Mouse (Mus musculus): ENCODE measurements at regions not wholly inside any gene's neighbourhood (a gene's known extent, or its start where the extent isn't known, plus 50 kb on each side); places are given as distances from the start of the nearest gene placed in this dataset.
"Not testable (repeated sequence)": the region's sequence is repeated elsewhere in the genome, so short reads cannot be mapped to it uniquely, and the experiment has no call there.

GRCm38 (mm10) chr4:23037784-23038183 lies 549.6 kb upstream of the Pou3f2 start:
- no peaks in the 10 kb centered on the region for H3K27me3 ChIP-seq (replicated peaks; ENCODE audit: control insufficient read depth, insufficient read depth, low read length)
- H3K4me1 ChIP-seq (ENCODE audit: control insufficient read depth, insufficient read depth, low read depth, low read length) = no peaks in the 10 kb centered on the region
- WGBS = 77% methylated on average over 6 of the region's 6 CpGs
- H3K4me3 ChIP-seq (ENCODE audit: low read length) = no peak overlapping the region
- no peak overlapping the region for H3K9ac ChIP-seq (ENCODE audit: low read depth, low read length)
- no peaks in the 10 kb centered on the region for H3K36me3 ChIP-seq (ENCODE audit: control insufficient read depth, insufficient read depth, low read length)
- H3K9me3 ChIP-seq (ENCODE audit: control insufficient read depth, low read length) = no peaks in the 10 kb centered on the region
- H3K4me2 ChIP-seq (ENCODE audit: low read length) = no peak overlapping the region
- ATAC-seq = no peak
- no peak overlapping the region for H3K27ac ChIP-seq (ENCODE audit: low read depth, low read length)

- H3K4me2 ChIP-seq (ENCODE audit: low read length) = no peak overlapping the region
- H3K9me3 ChIP-seq (ENCODE audit: control insufficient read depth, low read length) = no peaks in the 10 kb centered on the region
- ATAC-seq = no peak
- H3K36me3 ChIP-seq (ENCODE audit: control insufficient read depth, insufficient read depth, low read length) = no peaks in the 10 kb centered on the region
- no peaks in the 10 kb centered on the region for H3K27me3 ChIP-seq (replicated peaks; ENCODE audit: control insufficient read depth, insufficient read depth, low read length)
- H3K27ac ChIP-seq (ENCODE audit: low read depth, low read length) = no peak overlapping the region
- no peak overlapping the region for H3K4me3 ChIP-seq (ENCODE audit: low read length)
- 89% methylated on average over 2 of the region's 2 CpGs for WGBS
- no peaks in the 10 kb centered on the region for H3K4me1 ChIP-seq (ENCODE audit: control insufficient read depth, insufficient read depth, low read depth, low read length)
- no peak overlapping the region for H3K9ac ChIP-seq (ENCODE audit: low read depth, low read length)
These were observed 543.1 kb upstream of the Pou3f2 start for GRCm38 (mm10) chr4:23031271-23031670.

- H3K9me3 ChIP-seq (ENCODE audit: control insufficient read depth, low read length) = no peaks in the 10 kb centered on the region
These were observed 534.0 kb upstream of the Pou3f2 start for GRCm38 (mm10) chr4:23022177-23022576.

GRCm38 (mm10) chr4:23010346-23010745 lies 522.2 kb upstream of the Pou3f2 start:
- WGBS = 79% methylated on average over 2 of the region's 2 CpGs
- H3K27me3 ChIP-seq (replicated peaks; ENCODE audit: control insufficient read depth, insufficient read depth, low read length) = no peaks in the 10 kb centered on the region
- ATAC-seq = no peak
- no peaks in the 10 kb centered on the region for H3K4me1 ChIP-seq (ENCODE audit: control insufficient read depth, insufficient read depth, low read depth, low read length)
- no peak overlapping the region for H3K9ac ChIP-seq (ENCODE audit: low read depth, low read length)
- H3K4me2 ChIP-seq (ENCODE audit: low read length) = no peak overlapping the region
- H3K27ac ChIP-seq (ENCODE audit: low read depth, low read length) = no peak overlapping the region
- no peak overlapping the region for H3K4me3 ChIP-seq (ENCODE audit: low read length)
- no peaks in the 10 kb centered on the region for H3K9me3 ChIP-seq (ENCODE audit: control insufficient read depth, low read length)
- H3K36me3 ChIP-seq (ENCODE audit: control insufficient read depth, insufficient read depth, low read length) = no peaks in the 10 kb centered on the region

More at GRCm38 (mm10) chr4:23022177-23022576, 534.0 kb upstream of the Pou3f2 start:
- Histone ChIP-seq H3K4me1 (ENCODE audit: control insufficient read depth, insufficient read depth, low read depth, low read length) (no peaks in the 10 kb centered on the region), H3K27ac (ENCODE audit: low read depth, low read length) (no peak overlapping the region), H3K4me2 (ENCODE audit: low read length) (no peak overlapping the region), H3K36me3 (ENCODE audit: control insufficient read depth, insufficient read depth, low read length) (no peaks in the 10 kb centered on the region), H3K4me3 (ENCODE audit: low read length) (no peak overlapping the region), H3K27me3 (replicated peaks; ENCODE audit: control insufficient read depth, insufficient read depth, low read length) (no peaks in the 10 kb centered on the region), H3K9ac (ENCODE audit: low read depth, low read length) (no peak overlapping the region)
- 39% methylated on average over 2 of the region's 2 CpGs for WGBS
- ATAC-seq = no peak

DNA sequence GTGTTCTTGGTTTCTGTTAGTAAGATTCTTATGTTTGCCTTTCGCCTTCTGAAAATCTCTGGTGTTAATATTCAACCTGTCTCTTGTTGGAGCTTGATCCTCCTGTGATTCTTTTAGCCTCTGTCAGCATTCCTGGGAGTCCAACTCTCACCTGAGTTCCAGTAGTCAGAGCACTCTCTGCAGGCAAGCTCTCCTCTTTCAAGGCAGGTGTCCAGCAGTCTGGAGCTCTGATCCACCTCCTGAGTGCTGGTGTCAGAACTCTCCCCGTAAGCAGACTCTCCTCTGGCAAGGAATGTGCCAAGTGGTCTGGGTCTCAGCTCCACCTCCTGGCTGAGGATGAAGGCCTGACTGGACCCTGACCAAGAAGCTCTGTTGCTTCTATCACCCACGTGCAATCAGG lies 521.0 kb upstream of the Pou3f2 start:
- not testable (repeated sequence) for H3K4me1 ChIP-seq (ENCODE audit: control insufficient read depth, insufficient read depth, low read depth, low read length); H3K9ac ChIP-seq (ENCODE audit: low read depth, low read length); H3K4me3 ChIP-seq (ENCODE audit: low read length); ATAC-seq; H3K27ac ChIP-seq (ENCODE audit: low read depth, low read length); H3K4me2 ChIP-seq (ENCODE audit: low read length); H3K9me3 ChIP-seq (ENCODE audit: control insufficient read depth, low read length); H3K36me3 ChIP-seq (ENCODE audit: control insufficient read depth, insufficient read depth, low read length); H3K27me3 ChIP-seq (replicated peaks; ENCODE audit: control insufficient read depth, insufficient read depth, low read length)
- 86% methylated on average over 3 of the region's 3 CpGs for WGBS

DNA sequence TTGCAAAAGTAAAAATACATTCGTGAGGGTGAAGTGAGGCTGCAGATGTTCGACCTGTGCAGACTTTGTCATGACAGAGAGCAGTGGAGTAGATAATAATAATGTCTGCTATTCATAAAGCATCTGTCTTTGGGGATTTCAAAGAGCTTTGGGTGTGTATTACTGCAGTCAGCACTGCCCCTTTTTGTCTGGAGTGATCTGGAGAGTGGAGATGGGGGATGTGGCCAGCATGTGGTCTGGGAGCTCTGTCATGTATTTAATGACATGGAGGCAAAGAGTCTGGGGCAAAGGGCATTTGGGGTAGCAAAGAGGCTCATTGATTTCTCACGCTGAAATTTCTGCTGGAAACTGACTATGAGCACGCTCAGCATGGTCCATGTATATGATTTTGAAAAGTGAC lies 510.8 kb upstream of the Pou3f2 start:
- no peaks in the 10 kb centered on the region for H3K9me3 ChIP-seq (ENCODE audit: control insufficient read depth, low read length)
- no peaks in the 10 kb centered on the region for H3K36me3 ChIP-seq (ENCODE audit: control insufficient read depth, insufficient read depth, low read length)
- H3K4me2 ChIP-seq (ENCODE audit: low read length) = no peak overlapping the region
- no peaks in the 10 kb centered on the region for H3K27me3 ChIP-seq (replicated peaks; ENCODE audit: control insufficient read depth, insufficient read depth, low read length)
- no peak for ATAC-seq
- no peaks in the 10 kb centered on the region for H3K4me1 ChIP-seq (ENCODE audit: control insufficient read depth, insufficient read depth, low read depth, low read length)
- no peak overlapping the region for H3K4me3 ChIP-seq (ENCODE audit: low read length)
- no peak overlapping the region for H3K9ac ChIP-seq (ENCODE audit: low read depth, low read length)
- 12% methylated on average over 4 of the region's 4 CpGs for WGBS
- no peak overlapping the region for H3K27ac ChIP-seq (ENCODE audit: low read depth, low read length)

GRCm38 (mm10) chr4:22997198-22997985 lies 509.2 kb upstream of the Pou3f2 start:
- Histone ChIP-seq H3K9ac (ENCODE audit: low read depth, low read length) (no peak overlapping the region), H3K4me1 (ENCODE audit: control insufficient read depth, insufficient read depth, low read depth, low read length) (no peaks in the 10 kb centered on the region), H3K4me2 (ENCODE audit: low read length) (no peak overlapping the region), H3K36me3 (ENCODE audit: control insufficient read depth, insufficient read depth, low read length) (no peaks in the 10 kb centered on the region), H3K27ac (ENCODE audit: low read depth, low read length) (no peak overlapping the region), H3K9me3 (ENCODE audit: control insufficient read depth, low read length) (no peaks in the 10 kb centered on the region), H3K4me3 (ENCODE audit: low read length) (no peak overlapping the region), H3K27me3 (replicated peaks; ENCODE audit: control insufficient read depth, insufficient read depth, low read length) (no peaks in the 10 kb centered on the region)
- WGBS = 33% methylated on average over 4 of the region's 4 CpGs
- ATAC-seq = no peak

DNA sequence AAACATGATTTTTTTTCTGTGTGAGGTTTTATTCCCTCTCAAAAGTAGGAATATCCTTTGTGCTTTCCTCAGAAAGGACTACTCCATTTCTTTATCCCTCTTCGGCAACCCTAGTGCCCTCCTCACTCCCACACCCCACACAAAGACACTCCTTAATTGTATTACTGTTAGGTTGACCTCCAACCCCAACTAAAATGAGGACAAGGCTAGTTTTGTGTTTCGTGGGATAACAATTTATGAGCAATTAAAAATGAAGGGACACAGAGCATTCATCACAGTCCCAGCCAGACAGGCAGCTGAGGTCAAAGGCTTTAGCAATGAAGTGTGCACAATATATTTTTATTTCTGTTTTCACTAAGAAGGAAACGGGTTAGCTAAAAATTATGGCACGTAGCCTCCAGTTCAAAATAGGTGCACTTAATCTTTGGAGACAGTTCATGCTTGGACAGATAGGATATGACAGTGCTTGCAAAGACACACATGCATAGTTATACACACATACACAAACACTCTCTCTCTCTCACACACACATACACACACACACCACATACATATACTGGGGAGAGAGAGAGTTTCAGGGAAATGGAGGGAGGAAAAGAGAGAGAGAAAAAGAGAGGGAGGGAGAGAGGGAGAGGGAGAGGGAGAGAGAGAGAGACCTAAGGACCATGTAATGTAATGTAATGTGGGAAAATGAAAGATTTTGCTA lies 498.8 kb upstream of the Pou3f2 start:
- H3K9ac ChIP-seq (ENCODE audit: low read depth, low read length) = no peak overlapping the region
- ATAC-seq = no peak
- no peaks in the 10 kb centered on the region for H3K4me1 ChIP-seq (ENCODE audit: control insufficient read depth, insufficient read depth, low read depth, low read length)
- no peaks in the 10 kb centered on the region for H3K9me3 ChIP-seq (ENCODE audit: control insufficient read depth, low read length)
- H3K27ac ChIP-seq (ENCODE audit: low read depth, low read length) = no peak overlapping the region
- no peaks in the 10 kb centered on the region for H3K27me3 ChIP-seq (replicated peaks; ENCODE audit: control insufficient read depth, insufficient read depth, low read length)
- 28% methylated on average over 4 of the region's 4 CpGs for WGBS
- no peak overlapping the region for H3K4me2 ChIP-seq (ENCODE audit: low read length)
- H3K4me3 ChIP-seq (ENCODE audit: low read length) = no peak overlapping the region
- no peaks in the 10 kb centered on the region for H3K36me3 ChIP-seq (ENCODE audit: control insufficient read depth, insufficient read depth, low read length)

DNA sequence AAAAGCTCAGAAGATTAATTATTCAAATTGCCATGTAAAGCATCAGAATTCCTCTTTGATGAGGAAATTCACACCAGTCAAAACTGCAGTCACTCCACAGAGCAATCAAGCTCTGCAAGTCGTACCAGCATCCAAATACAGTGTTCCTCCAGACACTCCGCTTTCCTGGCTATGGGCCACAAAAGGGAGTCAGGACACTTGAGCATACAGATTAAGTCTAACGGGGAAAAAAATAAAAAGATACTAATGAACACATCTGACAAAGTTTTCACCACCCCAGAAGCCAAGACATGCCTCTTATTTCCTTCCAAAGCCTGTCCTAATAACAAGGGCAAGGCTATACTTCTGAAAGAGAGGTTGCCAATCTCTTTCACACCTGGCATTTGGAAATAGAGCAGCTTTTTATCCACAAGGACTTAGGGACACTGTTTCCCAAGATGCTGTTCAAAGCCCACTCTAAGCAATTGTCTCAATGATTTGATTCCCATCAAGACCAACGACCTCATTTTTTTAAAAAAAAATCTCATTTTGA lies 485.5 kb upstream of the Pou3f2 start:
- 46% methylated on average over 4 of the region's 4 CpGs for WGBS
- no peak overlapping the region for H3K9ac ChIP-seq (ENCODE audit: low read depth, low read length)
- no peaks in the 10 kb centered on the region for H3K27me3 ChIP-seq (replicated peaks; ENCODE audit: control insufficient read depth, insufficient read depth, low read length)
- H3K4me1 ChIP-seq (ENCODE audit: control insufficient read depth, insufficient read depth, low read depth, low read length) = peaks cover 8% of the 10 kb centered on the region
- H3K9me3 ChIP-seq (ENCODE audit: control insufficient read depth, low read length) = no peaks in the 10 kb centered on the region
- no peak overlapping the region for H3K4me3 ChIP-seq (ENCODE audit: low read length)
- no peaks in the 10 kb centered on the region for H3K36me3 ChIP-seq (ENCODE audit: control insufficient read depth, insufficient read depth, low read length)
- H3K4me2 ChIP-seq (ENCODE audit: low read length) = no peak overlapping the region
- H3K27ac ChIP-seq (ENCODE audit: low read depth, low read length) = no peak overlapping the region
- ATAC-seq = no peak
